Mouse (Mus musculus): ENCODE results near the gene Gm9495. TPM values are rescaled to one million over a fixed set of nuclear protein-coding genes. Genes with fewer than 3 reads are reported as not detected.

Gm9495 gene
- not detected for total RNA-seq (2023)

DNA sequence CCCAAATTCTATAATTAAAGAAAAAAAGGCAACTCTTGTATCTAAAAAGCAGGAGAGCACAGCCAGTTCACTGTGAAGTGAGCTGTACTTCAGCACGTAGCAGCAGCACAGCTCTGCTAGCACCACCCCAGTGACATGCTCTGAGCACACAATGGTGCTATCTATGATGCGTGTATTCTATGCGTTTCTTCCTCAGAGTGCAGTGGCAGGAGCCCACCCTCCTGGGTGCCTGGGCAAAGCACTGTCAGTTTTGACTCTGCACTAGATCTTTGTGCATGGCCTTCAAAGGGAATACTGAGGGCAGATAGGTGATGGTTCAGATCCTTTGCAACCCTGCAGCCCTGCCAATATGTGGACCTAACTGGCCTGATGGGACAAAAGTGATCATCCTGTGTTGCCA is at the start of gene Gm9495:
Gene Gm9495, minus strand, starts transcription at position 101 of the 400 bp plus-strand sequence.

Other genes starting within 250 kb of the Gm9495 start
- gene Zfp930, start 244.5 kb downstream of the Gm9495 start, total RNA-seq (2023) = 10 to 100 TPM; 18.1 to 20.6 TPM
- 10 to 100 TPM; 39.1 to 52.0 TPM for gene D130040H23Rik, start 182.5 kb downstream of the Gm9495 start, total RNA-seq (2023)
- gene Gm7697, start 69.4 kb upstream of the Gm9495 start, total RNA-seq (2023) = not detected
- gene Zfp868, start 172.0 kb upstream of the Gm9495 start, total RNA-seq (2023) = 10 to 100 TPM; 57.7 to 62.6 TPM
- 1 to 10 TPM; 1.8 to 2.2 TPM for gene Zfp964, start 200.9 kb upstream of the Gm9495 start, total RNA-seq (2023)

All from B cell, adult 67 days (primary cell).